Mouse (Mus musculus): ENCODE measurements around the gene Pik3ip1. TPM values are rescaled to one million over a fixed set of nuclear protein-coding genes. Genes with fewer than 3 reads are reported as not detected.
A peak's percentile ranks its signal among the peaks of the same experiment; 100 is the strongest.

The Pik3ip1 gene
- polyA plus RNA-seq, 1 experiment from 2014 or later = 1.4 TPM

- no peaks in the 10 kb centered on the region for H3K27me3 ChIP-seq
- WGBS (ENCODE audit: insufficient replicate concordance) = 74% methylated on average over 5 of the region's 5 CpGs
- H3K27ac ChIP-seq (replicated peaks) = no peak overlapping the region
- no peaks in the 10 kb centered on the region for H3K36me3 ChIP-seq (replicated peaks)
- no peak overlapping the region for H3K4me3 ChIP-seq (replicated peaks)
- H3K4me2 ChIP-seq = no peak overlapping the region
- no peaks in the 10 kb centered on the region for H3K9me3 ChIP-seq (replicated peaks)
- no peak overlapping the region for H3K9ac ChIP-seq
- peaks cover 18% of the 10 kb centered on the region for H3K4me1 ChIP-seq (replicated peaks)
- ATAC-seq (ENCODE audit: insufficient read depth) = no peak
These were observed 39.2 kb downstream of the Pik3ip1 start for GRCm38 (mm10) chr11:3369449-3369848.

GRCm38 (mm10) chr11:3370162-3370561 is 40.0 kb downstream of the Pik3ip1 start:
- H3K27ac ChIP-seq (replicated peaks) = no peak overlapping the region
- no peak overlapping the region for H3K4me3 ChIP-seq (replicated peaks)
- H3K9me3 ChIP-seq (replicated peaks) = no peaks in the 10 kb centered on the region
- no peak overlapping the region for H3K9ac ChIP-seq
- H3K27me3 ChIP-seq = no peaks in the 10 kb centered on the region
- no peaks in the 10 kb centered on the region for H3K36me3 ChIP-seq (replicated peaks)
- no peak for ATAC-seq (ENCODE audit: insufficient read depth)
- no peak overlapping the region for H3K4me2 ChIP-seq
- H3K4me1 ChIP-seq (replicated peaks) = peaks cover 18% of the 10 kb centered on the region
- 60% methylated on average over 2 of the region's 2 CpGs for WGBS (ENCODE audit: insufficient replicate concordance)

- no peaks in the 10 kb centered on the region for H3K9me3 ChIP-seq (replicated peaks)
- H3K36me3 ChIP-seq (replicated peaks) = no peaks in the 10 kb centered on the region
- ATAC-seq (ENCODE audit: insufficient read depth) = peak; percentile 75
- H3K4me1 ChIP-seq (replicated peaks) = peaks cover 18% of the 10 kb centered on the region
- 12% methylated on average over 27 of the region's 27 CpGs for WGBS (ENCODE audit: insufficient replicate concordance)
- H3K27me3 ChIP-seq = no peaks in the 10 kb centered on the region
- H3K4me2 ChIP-seq = peak overlapping the region; percentile 75
- H3K27ac ChIP-seq (replicated peaks) = no peak overlapping the region
- no peak overlapping the region for H3K9ac ChIP-seq
- peak overlapping the region; percentile 51 for H3K4me3 ChIP-seq (replicated peaks)
These were observed 40.9 kb downstream of the Pik3ip1 start for GRCm38 (mm10) chr11:3370928-3371598.

GRCm38 (mm10) chr11:3371599-3372295 is 41.5 kb downstream of the Pik3ip1 start:
- no peak overlapping the region for H3K9ac ChIP-seq
- 22% methylated on average over 7 of the region's 7 CpGs for WGBS (ENCODE audit: insufficient replicate concordance)
- peaks cover 18% of the 10 kb centered on the region for H3K4me1 ChIP-seq (replicated peaks)
- no peaks in the 10 kb centered on the region for H3K36me3 ChIP-seq (replicated peaks)
- H3K27me3 ChIP-seq = no peaks in the 10 kb centered on the region
- H3K9me3 ChIP-seq (replicated peaks) = no peaks in the 10 kb centered on the region
- peak overlapping the region; percentile 75 for H3K4me2 ChIP-seq
- peak overlapping the region; percentile 51 for H3K4me3 ChIP-seq (replicated peaks)
- no peak overlapping the region for H3K27ac ChIP-seq (replicated peaks)
- ATAC-seq (ENCODE audit: insufficient read depth) = 0 out of 2 replicates have a peak, but pooled peaks have one; percentile 8

- Histone ChIP-seq H3K4me3 (replicated peaks) (no peak overlapping the region), H3K4me1 (replicated peaks) (peaks cover 18% of the 10 kb centered on the region), H3K9me3 (replicated peaks) (no peaks in the 10 kb centered on the region), H3K4me2 (no peak overlapping the region), H3K27me3 (no peaks in the 10 kb centered on the region), H3K36me3 (replicated peaks) (no peaks in the 10 kb centered on the region), H3K9ac (no peak overlapping the region), H3K27ac (replicated peaks) (no peak overlapping the region)
- ATAC-seq (ENCODE audit: insufficient read depth) = no peak
- WGBS (ENCODE audit: insufficient replicate concordance) = 53% methylated on average over 7 of the region's 7 CpGs
These were observed 43.5 kb downstream of the Pik3ip1 start for GRCm38 (mm10) chr11:3373591-3374292.

- no peak overlapping the region for H3K27ac ChIP-seq (replicated peaks)
- H3K4me1 ChIP-seq (replicated peaks) = peaks cover 23% of the 10 kb centered on the region
- H3K36me3 ChIP-seq (replicated peaks) = no peaks in the 10 kb centered on the region
- H3K4me2 ChIP-seq = no peak overlapping the region
- H3K9me3 ChIP-seq (replicated peaks) = no peaks in the 10 kb centered on the region
- no peak for ATAC-seq (ENCODE audit: insufficient read depth)
- no peaks in the 10 kb centered on the region for H3K27me3 ChIP-seq
- H3K9ac ChIP-seq = no peak overlapping the region
- H3K4me3 ChIP-seq (replicated peaks) = no peak overlapping the region
- WGBS (ENCODE audit: insufficient replicate concordance) = 54% methylated on average over 7 of the region's 7 CpGs
These were observed 44.1 kb downstream of the Pik3ip1 start for GRCm38 (mm10) chr11:3374293-3374645.

- H3K4me3 ChIP-seq (replicated peaks) = no peak overlapping the region
- ATAC-seq (ENCODE audit: insufficient read depth) = no peak
- WGBS (ENCODE audit: insufficient replicate concordance) = 71% methylated on average over 12 of the region's 12 CpGs
- no peaks in the 10 kb centered on the region for H3K9me3 ChIP-seq (replicated peaks)
- no peak overlapping the region for H3K9ac ChIP-seq
- no peak overlapping the region for H3K4me2 ChIP-seq
- peaks cover 27% of the 10 kb centered on the region for H3K4me1 ChIP-seq (replicated peaks)
- H3K36me3 ChIP-seq (replicated peaks) = no peaks in the 10 kb centered on the region
- H3K27me3 ChIP-seq = no peaks in the 10 kb centered on the region
- H3K27ac ChIP-seq (replicated peaks) = no peak overlapping the region
These were observed 44.5 kb downstream of the Pik3ip1 start for GRCm38 (mm10) chr11:3374741-3375140.

GRCm38 (mm10) chr11:3379427-3379826 is 49.2 kb downstream of the Pik3ip1 start:
- H3K27ac ChIP-seq (replicated peaks) = no peak overlapping the region
- ATAC-seq (ENCODE audit: insufficient read depth) = peak; percentile 25; the same call in 1 of the 2 replicates
- H3K4me1 ChIP-seq (replicated peaks) = peaks cover 17% of the 10 kb centered on the region
- WGBS (ENCODE audit: insufficient replicate concordance) = 31% methylated on average over 4 of the region's 4 CpGs
- no peaks in the 10 kb centered on the region for H3K9me3 ChIP-seq (replicated peaks)
- no peak overlapping the region for H3K9ac ChIP-seq
- no peak overlapping the region for H3K4me2 ChIP-seq
- H3K4me3 ChIP-seq (replicated peaks) = no peak overlapping the region
- H3K36me3 ChIP-seq (replicated peaks) = peaks cover 3% of the 10 kb centered on the region; the same call in 1 of the 2 replicates
- no peaks in the 10 kb centered on the region for H3K27me3 ChIP-seq

GRCm38 (mm10) chr11:3381148-3381814 is 51.1 kb downstream of the Pik3ip1 start:
- Histone ChIP-seq H3K4me3 (replicated peaks) (no peak overlapping the region), H3K9me3 (replicated peaks) (no peaks in the 10 kb centered on the region), H3K36me3 (replicated peaks) (peaks cover 10% of the 10 kb centered on the region; the same call in 1 of the 2 replicates), H3K9ac (no peak overlapping the region), H3K4me1 (replicated peaks) (peaks cover 30% of the 10 kb centered on the region), H3K27me3 (no peaks in the 10 kb centered on the region), H3K27ac (replicated peaks) (no peak overlapping the region), H3K4me2 (no peak overlapping the region)
- WGBS (ENCODE audit: insufficient replicate concordance) = 66% methylated on average over 6 of the region's 6 CpGs
- ATAC-seq (ENCODE audit: insufficient read depth) = no peak

GRCm38 (mm10) chr11:3382602-3383594 is 52.7 kb downstream of the Pik3ip1 start:
- Histone ChIP-seq H3K9ac (no peak overlapping the region), H3K4me2 (no peak overlapping the region), H3K4me3 (replicated peaks) (no peak overlapping the region), H3K4me1 (replicated peaks) (peaks cover 46% of the 10 kb centered on the region), H3K27ac (replicated peaks) (no peak overlapping the region), H3K27me3 (no peaks in the 10 kb centered on the region), H3K36me3 (replicated peaks) (peaks cover 10% of the 10 kb centered on the region; the same call in 1 of the 2 replicates), H3K9me3 (replicated peaks) (no peaks in the 10 kb centered on the region)
- WGBS (ENCODE audit: insufficient replicate concordance) = 74% methylated on average over 5 of the region's 5 CpGs
- no peak for ATAC-seq (ENCODE audit: insufficient read depth)
